Mouse (Mus musculus) adrenal gland, postnatal 4 days (tissue): ENCODE results near the gene Gm9903. TPM values are rescaled to one million over a fixed set of nuclear protein-coding genes. Genes with fewer than 3 reads are reported as not detected.

ENCODE experiments used
- DNase-seq, 2 experiments: peaks; one replicate each; pipeline ENCODE4 v3.0.0; 2021 to 2022; ENCODE audit warnings: low spot score in 2 of 2, mixed read lengths in 2 of 2
- total RNA-seq, 2 experiments: library from RNA; stranded (reverse); gene quantifications; 2 replicates each; pipeline ENCODE4 v1.2.3; 2021

Gm9903 gene
- total RNA-seq, 2 experiments from 2014 or later: 0.56 to 1.1 TPM

- no peak for DNase-seq
These were observed 9.1 kb downstream of the Gm9903 start for GRCm38 (mm10) chr5:33638826-33639225.

GRCm38 (mm10) chr5:33640652-33641051 lies 10.9 kb downstream of the Gm9903 start:
- DNase-seq: no peak

GRCm38 (mm10) chr5:33651017-33651416 lies 21.3 kb downstream of the Gm9903 start:
- no peak for DNase-seq

- DNase-seq: no peak
These were observed 21.8 kb downstream of the Gm9903 start for GRCm38 (mm10) chr5:33651541-33651920.

- peak; percentile 85 to 93 for DNase-seq
These were observed 22.4 kb downstream of the Gm9903 start, which contains the start of gene Slbp for GRCm38 (mm10) chr5:33651921-33652782. Gene Slbp, minus strand, starts transcription at chr5:33652574.

- DNase-seq: no peak
These were observed 23.1 kb downstream of the Gm9903 start for GRCm38 (mm10) chr5:33652783-33653173.

- DNase-seq: no peak
These were observed 24.7 kb downstream of the Gm9903 start for GRCm38 (mm10) chr5:33654424-33654823.

- DNase-seq: no peak
These were observed 25.6 kb downstream of the Gm9903 start for GRCm38 (mm10) chr5:33655251-33655840.

- no peak for DNase-seq
These were observed 27.0 kb downstream of the Gm9903 start for GRCm38 (mm10) chr5:33656739-33657138.

- no peak for DNase-seq
These were observed 27.6 kb downstream of the Gm9903 start for GRCm38 (mm10) chr5:33657251-33657786.

GRCm38 (mm10) chr5:33657787-33658663 lies 28.3 kb downstream of the Gm9903 start, which contains the start of the genes Tacc3 and Tmem129:
Gene Tacc3, plus strand, starts transcription at chr5:33658128.
Gene Tmem129, minus strand, starts transcription at chr5:33658416.
- DNase-seq: peak; percentile 86 to 95

GRCm38 (mm10) chr5:33658664-33659050 lies 28.9 kb downstream of the Gm9903 start:
- DNase-seq: no peak

GRCm38 (mm10) chr5:33668223-33668622 lies 38.5 kb downstream of the Gm9903 start:
- DNase-seq: no peak

- no peak for DNase-seq
These were observed 41.9 kb downstream of the Gm9903 start for GRCm38 (mm10) chr5:33671659-33672058.

- DNase-seq: no peak
These were observed 44.7 kb downstream of the Gm9903 start for GRCm38 (mm10) chr5:33674439-33674838.

GRCm38 (mm10) chr5:33675964-33676363 lies 46.2 kb downstream of the Gm9903 start:
- DNase-seq: no peak

GRCm38 (mm10) chr5:33678244-33678643 lies 48.5 kb downstream of the Gm9903 start:
- no peak for DNase-seq

GRCm38 (mm10) chr5:33681044-33681443 lies 51.3 kb downstream of the Gm9903 start:
- DNase-seq: no peak
